Mouse (Mus musculus): ENCODE data around the gene Sh3bp1. TPM values are rescaled to one million over a fixed set of nuclear protein-coding genes. Genes with fewer than 3 reads are reported as not detected.
"Not testable (repeated sequence)": the region's sequence is repeated elsewhere in the genome, so short reads cannot be mapped to it uniquely, and the experiment has no call there.

Gene Sh3bp1
- total and polyA plus RNA-seq, 2 experiments from 2014 or later: 5.5 to 6.2 TPM

GRCm38 (mm10) chr15:78876991-78877809 lies 22.4 kb upstream of the Sh3bp1 start, which contains the start of gene Gga1:
Gga1 (plus strand) TSS chr15:78877190.
- H3K27me3 ChIP-seq (ENCODE audit: insufficient read depth, low read length): no peaks in the 10 kb centered on the region
- peak within 1 kb of the TSS; percentile 92 for H3K9ac ChIP-seq (replicated peaks; ENCODE audit: low read length)
- H3K9me3 ChIP-seq (ENCODE audit: low read length): no peaks in the 10 kb centered on the region
- peak; percentile 99 for DNase-seq (ENCODE audit: low spot score)
- peak; percentile 90 for ATAC-seq
- peak within 1 kb of the TSS; percentile 99 for H3K27ac ChIP-seq
- H3K4me2 ChIP-seq (ENCODE audit: low read depth, low read length): peak within 1 kb of the TSS; percentile 89
- 3% methylated on average over 57 of the region's 95 CpGs for WGBS
- TF ChIP-seq CTCF (IDR thresholded peaks at IDR 0.05; ENCODE audit: low read depth): no peak
- H3K4me3 ChIP-seq (ENCODE audit: low read length): peak within 1 kb of the TSS; percentile 77
- H3K36me3 ChIP-seq (ENCODE audit: insufficient read depth, low read length): 0 out of 2 replicates have a peak, but pooled peaks cover 3% of the 10 kb centered on the region
- H3K4me1 ChIP-seq (ENCODE audit: insufficient read depth, low read length): 0 out of 2 replicates have a peak, but pooled peaks cover 4% of the 10 kb centered on the region

DNA sequence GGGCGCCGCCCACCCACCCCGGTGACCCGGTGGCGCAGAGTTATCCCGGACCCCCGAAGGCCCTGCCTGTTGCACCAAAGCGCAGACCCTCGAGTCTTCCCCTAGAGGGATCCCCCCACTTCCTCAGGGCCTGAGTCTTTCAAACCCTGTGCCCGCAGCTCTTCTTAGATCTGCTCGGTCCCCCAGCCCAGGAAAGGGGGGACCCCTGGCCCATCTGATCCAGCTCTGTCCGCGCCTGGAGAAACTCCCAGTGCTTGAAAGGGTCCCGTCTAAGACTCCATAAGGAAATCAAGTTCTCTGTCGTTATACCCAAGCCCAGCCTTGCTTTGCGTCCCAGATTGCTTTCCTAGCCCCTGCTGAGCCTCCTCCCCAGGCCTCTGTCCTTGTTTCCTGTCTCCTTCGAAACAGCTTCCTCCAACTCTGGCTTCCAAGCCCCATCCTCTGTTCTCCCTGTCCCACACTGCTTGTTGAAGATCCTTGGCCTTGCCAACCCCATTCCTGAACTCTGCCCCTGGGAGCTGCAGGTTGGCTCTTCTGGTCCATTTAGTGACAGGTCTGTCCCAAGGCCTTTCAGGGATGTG lies 21.7 kb upstream of the Sh3bp1 start:
- ATAC-seq (no peak; the same call in 1 of the 2 replicates), DNase-seq (ENCODE audit: low spot score) (no peak)
- Histone ChIP-seq H3K27ac (peak overlapping the region; percentile 99), H3K4me3 (ENCODE audit: low read length) (peak overlapping the region; percentile 77), H3K9ac (replicated peaks; ENCODE audit: low read length) (peak overlapping the region; percentile 92), H3K4me1 (ENCODE audit: insufficient read depth, low read length) (0 out of 2 replicates have a peak, but pooled peaks cover 4% of the 10 kb centered on the region), H3K9me3 (ENCODE audit: low read length) (no peaks in the 10 kb centered on the region), H3K27me3 (ENCODE audit: insufficient read depth, low read length) (no peaks in the 10 kb centered on the region), H3K36me3 (ENCODE audit: insufficient read depth, low read length) (peaks cover 8% of the 10 kb centered on the region; the same call in 1 of the 2 replicates), H3K4me2 (ENCODE audit: low read depth, low read length) (peak overlapping the region; percentile 89)
- 0% methylated on average over 17 of the region's 17 CpGs for WGBS
- no peak for TF ChIP-seq CTCF (IDR thresholded peaks at IDR 0.05; ENCODE audit: low read depth)

- not testable (repeated sequence) for H3K9me3 ChIP-seq (ENCODE audit: low read length); ATAC-seq; H3K4me2 ChIP-seq (ENCODE audit: low read depth, low read length); H3K4me1 ChIP-seq (ENCODE audit: insufficient read depth, low read length); H3K27me3 ChIP-seq (ENCODE audit: insufficient read depth, low read length); H3K27ac ChIP-seq; DNase-seq (ENCODE audit: low spot score); H3K4me3 ChIP-seq (ENCODE audit: low read length); H3K9ac ChIP-seq (replicated peaks; ENCODE audit: low read length)
- WGBS: 78% methylated on average over 7 of the region's 7 CpGs
- peaks cover 18% of the 10 kb centered on the region; the same call in 1 of the 2 replicates for H3K36me3 ChIP-seq (ENCODE audit: insufficient read depth, low read length)
These were observed 20.6 kb upstream of the Sh3bp1 start for GRCm38 (mm10) chr15:78878792-78879516.

GRCm38 (mm10) chr15:78880432-78880831 lies 19.1 kb upstream of the Sh3bp1 start:
- 92% methylated on average over 8 of the region's 8 CpGs for WGBS
- Histone ChIP-seq H3K27ac (no peak overlapping the region), H3K4me1 (ENCODE audit: insufficient read depth, low read length) (no peaks in the 10 kb centered on the region), H3K27me3 (ENCODE audit: insufficient read depth, low read length) (no peaks in the 10 kb centered on the region), H3K9ac (replicated peaks; ENCODE audit: low read length) (no peak overlapping the region), H3K9me3 (ENCODE audit: low read length) (no peaks in the 10 kb centered on the region), H3K4me2 (ENCODE audit: low read depth, low read length) (no peak overlapping the region), H3K4me3 (ENCODE audit: low read length) (no peak overlapping the region), H3K36me3 (ENCODE audit: insufficient read depth, low read length) (peaks cover 26% of the 10 kb centered on the region)
- ATAC-seq: no peak
- no peak for TF ChIP-seq CTCF (IDR thresholded peaks at IDR 0.05; ENCODE audit: low read depth)
- no peak for DNase-seq (ENCODE audit: low spot score)

DNA sequence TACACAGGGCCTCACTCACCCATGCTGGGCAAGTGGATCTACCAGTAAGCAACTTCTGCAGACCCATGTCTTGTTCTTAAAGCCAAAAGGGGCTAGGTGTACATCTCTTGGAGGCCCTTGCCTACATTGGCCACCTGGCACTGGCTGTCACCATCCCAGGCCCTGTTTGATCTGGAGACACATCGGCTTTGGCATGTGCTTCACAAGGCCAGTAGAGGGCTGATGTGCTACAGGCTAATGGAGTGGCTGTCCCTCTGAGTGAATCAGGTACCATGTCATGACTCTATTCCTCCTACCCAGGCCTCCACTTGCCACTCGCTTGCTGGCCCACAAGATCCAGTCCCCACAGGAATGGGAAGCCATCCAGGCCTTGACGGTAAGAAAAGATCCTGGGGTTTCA lies 17.7 kb upstream of the Sh3bp1 start:
- TF ChIP-seq CTCF (IDR thresholded peaks at IDR 0.05; ENCODE audit: low read depth): no peak; the same call in 1 of the 2 replicates
- Histone ChIP-seq H3K36me3 (ENCODE audit: insufficient read depth, low read length) (peaks cover 37% of the 10 kb centered on the region), H3K27me3 (ENCODE audit: insufficient read depth, low read length) (no peaks in the 10 kb centered on the region), H3K4me1 (ENCODE audit: insufficient read depth, low read length) (no peaks in the 10 kb centered on the region), H3K27ac (no peak overlapping the region), H3K9me3 (ENCODE audit: low read length) (no peaks in the 10 kb centered on the region), H3K9ac (replicated peaks; ENCODE audit: low read length) (no peak overlapping the region), H3K4me3 (ENCODE audit: low read length) (no peak overlapping the region), H3K4me2 (ENCODE audit: low read depth, low read length) (no peak overlapping the region)
- WGBS: 77% methylated on average over 3 of the region's 3 CpGs
- ATAC-seq (no peak), DNase-seq (ENCODE audit: low spot score) (no peak)

- H3K36me3 ChIP-seq (ENCODE audit: insufficient read depth, low read length): peaks cover 60% of the 10 kb centered on the region
- 0 out of 2 replicates have a peak overlapping the region, but pooled peaks have one; percentile 5 for H3K9ac ChIP-seq (replicated peaks; ENCODE audit: low read length)
- H3K27ac ChIP-seq: no peak overlapping the region
- ATAC-seq: 0 out of 2 replicates have a peak, but pooled peaks have one; percentile 18
- TF ChIP-seq CTCF (IDR thresholded peaks at IDR 0.05; ENCODE audit: low read depth): no peak
- no peaks in the 10 kb centered on the region for H3K9me3 ChIP-seq (ENCODE audit: low read length)
- H3K27me3 ChIP-seq (ENCODE audit: insufficient read depth, low read length): no peaks in the 10 kb centered on the region
- no peak overlapping the region for H3K4me3 ChIP-seq (ENCODE audit: low read length)
- 21% methylated on average over 11 of the region's 13 CpGs for WGBS
- DNase-seq (ENCODE audit: low spot score): no peak
- no peak overlapping the region for H3K4me2 ChIP-seq (ENCODE audit: low read depth, low read length)
- no peaks in the 10 kb centered on the region for H3K4me1 ChIP-seq (ENCODE audit: insufficient read depth, low read length)
These were observed 10.1 kb upstream of the Sh3bp1 start for GRCm38 (mm10) chr15:78889401-78889853.
